Mouse (Mus musculus) limb, embryonic 15.5 days (tissue): ENCODE measurements around the gene Pfkfb2. TPM values are rescaled to one million over a fixed set of nuclear protein-coding genes. Genes with fewer than 3 reads are reported as not detected.

Source experiments
- ATAC-seq: fragments of 200-750 bp; cut with Nextera tagmentation; 2 replicates; pipeline ENCODE4 v1.8.0; 2017; ENCODE audit warnings: low read depth, moderate TSS enrichment; ENCODE audit not compliant: insufficient number of reproducible peaks, low FRiP score, low TSS enrichment
- H3K27ac ChIP-seq: fragments of 300-500 bp; sonication (generic); 2 replicates; pipeline ENCODE4 v1.5.1; 2015; ENCODE audit warnings: moderate library complexity, mild to moderate bottlenecking, inconsistent platforms
- H3K27me3 ChIP-seq: fragments of 300-500 bp; sonication (generic); 2 replicates; pipeline ENCODE4 v1.6.1; 2015; ENCODE audit warnings: inconsistent platforms
- H3K36me3 ChIP-seq: fragments of 300-500 bp; sonication (generic); 2 replicates; pipeline ENCODE4 v1.6.1; 2015; ENCODE audit warnings: inconsistent platforms
- H3K4me1 ChIP-seq: fragments of 300-500 bp; sonication (generic); 2 replicates; pipeline ENCODE4 v1.6.1; 2015; ENCODE audit warnings: inconsistent platforms
- H3K4me2 ChIP-seq: fragments of 300-500 bp; sonication (generic); 2 replicates; pipeline ENCODE4 v1.6.1; 2015; ENCODE audit warnings: mild to moderate bottlenecking, inconsistent platforms
- H3K4me3 ChIP-seq: fragments of 300-500 bp; sonication (generic); 2 replicates; pipeline ENCODE4 v1.5.1; 2015; ENCODE audit warnings: mild to moderate bottlenecking, inconsistent platforms
- H3K9ac ChIP-seq: fragments of 300-500 bp; sonication (generic); 2 replicates; pipeline ENCODE4 v1.6.1; 2015; ENCODE audit warnings: inconsistent platforms
- H3K9me3 ChIP-seq: fragments of 300-500 bp; sonication (generic); 2 replicates; pipeline ENCODE4 v1.6.1; 2016; ENCODE audit warnings: inconsistent platforms
- WGBS: fragments of 180-500 bp; shearing (Covaris S2); methylation state at CpG from one replicate; pipeline ENCODE4 v1.1.7; 2015; 5-methylcytosine and 5-hydroxymethylcytosine counted together
- polyA plus RNA-seq: library from polyadenylated mRNA; unstranded; fragments of >200 nt; fragmentation: Nextera tagmentation; extraction: Ambion mirVana; gene quantifications from 2 replicates; pipeline ENCODE4 v1.2.1, GENCODE M21; 2015

Gene Pfkfb2
- polyA plus RNA-seq, 1 experiment from 2014 or later: 8.9 TPM

DNA sequence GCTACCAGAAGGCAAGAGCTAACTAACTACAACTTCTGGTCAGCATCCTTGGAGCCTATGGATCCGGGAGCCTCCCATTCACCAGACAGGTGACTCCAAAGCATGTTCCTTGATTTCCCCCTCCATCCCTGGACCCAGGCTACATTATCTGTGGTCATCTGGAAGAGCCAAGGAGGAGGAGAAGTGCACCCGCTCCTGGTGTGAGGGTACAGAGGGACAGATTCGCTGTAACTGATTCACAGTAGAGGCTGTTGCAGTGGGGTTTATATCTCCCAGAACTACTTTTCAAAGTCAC, 12.9 kb downstream of the Pfkfb2 start:
- H3K36me3 ChIP-seq: peaks cover 6% of the 10 kb centered on the region; the same call in 1 of the 2 replicates
- no peaks in the 10 kb centered on the region for H3K9me3 ChIP-seq
- H3K27me3 ChIP-seq: no peaks in the 10 kb centered on the region
- peak overlapping the region; percentile 96 for H3K9ac ChIP-seq
- WGBS: 2% methylated on average over 3 of the region's 3 CpGs
- H3K4me2 ChIP-seq: peak overlapping the region; percentile 93
- peaks cover 15% of the 10 kb centered on the region; the same call in 1 of the 2 replicates for H3K4me1 ChIP-seq
- H3K4me3 ChIP-seq: peak overlapping the region; percentile 95
- H3K27ac ChIP-seq: peak overlapping the region; percentile 82
- no peak for ATAC-seq

DNA sequence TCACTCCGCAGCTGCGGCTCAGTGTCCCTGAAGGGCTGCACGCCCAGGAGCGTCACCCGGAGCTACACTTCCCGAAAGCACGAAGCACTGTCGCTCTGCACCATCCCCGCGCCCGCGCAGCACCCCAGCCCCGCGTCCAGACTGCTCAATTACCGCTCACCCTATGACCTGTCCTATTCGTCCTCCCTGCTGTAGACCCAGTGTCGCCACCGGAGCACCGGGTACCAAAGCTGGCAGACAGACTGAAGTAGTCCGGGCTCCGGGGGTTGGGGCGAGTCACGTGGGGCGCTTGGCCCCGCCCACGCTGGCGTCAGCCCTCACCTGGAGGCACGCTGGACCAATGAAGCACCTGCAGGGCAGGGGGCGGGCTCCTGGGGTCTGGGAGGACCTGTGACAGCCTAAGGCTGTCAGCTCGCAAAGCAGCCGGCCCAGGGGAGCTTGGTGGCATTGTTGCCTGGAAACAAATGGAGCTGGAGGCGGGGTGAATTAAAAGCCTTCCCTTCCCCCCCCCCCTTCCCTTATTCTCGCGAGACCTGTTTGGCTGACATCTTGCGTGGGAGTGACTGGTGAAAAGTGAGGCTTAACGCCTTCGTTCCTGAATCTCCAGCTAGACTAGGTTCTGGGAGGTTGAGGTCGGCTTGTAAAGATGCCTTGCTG, 13.4 kb downstream of the Pfkfb2 start, which contains the start of gene Gm29427:
Gene Gm29427 (minus strand): TSS at position 239 of the 657 bp plus-strand sequence.
- WGBS: under 1% methylated on average over 36 of the region's 38 CpGs
- Histone ChIP-seq H3K4me1 (peaks cover 15% of the 10 kb centered on the region; the same call in 1 of the 2 replicates), H3K4me3 (peak within 1 kb of the TSS; percentile 95), H3K9me3 (no peaks in the 10 kb centered on the region), H3K9ac (peak within 1 kb of the TSS; percentile 96), H3K27ac (peak within 1 kb of the TSS; percentile 82), H3K36me3 (peaks cover 6% of the 10 kb centered on the region; the same call in 1 of the 2 replicates), H3K27me3 (no peaks in the 10 kb centered on the region), H3K4me2 (peak within 1 kb of the TSS; percentile 93)
- peak; percentile 82 for ATAC-seq

DNA sequence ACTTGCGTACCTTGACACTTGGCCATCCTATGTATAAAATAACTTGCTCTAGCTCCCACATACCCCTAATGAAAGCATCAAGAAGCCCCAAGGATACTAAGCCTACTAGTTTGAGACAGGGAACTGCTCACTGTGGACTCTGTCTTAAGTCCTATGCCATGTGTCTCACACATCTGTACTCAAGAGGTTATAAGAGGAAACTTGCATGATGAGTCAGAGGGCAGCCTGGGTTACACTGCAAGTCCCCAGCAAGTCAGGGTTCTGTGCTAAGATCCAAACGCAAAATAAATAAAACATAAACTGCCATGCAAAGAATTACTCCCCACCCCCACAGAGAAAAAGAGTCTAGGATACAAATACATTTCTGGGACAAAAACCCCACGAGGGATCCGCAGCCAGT, 15.0 kb downstream of the Pfkfb2 start:
- 83% methylated on average over 4 of the region's 4 CpGs for WGBS
- no peak overlapping the region for H3K27ac ChIP-seq
- no peak overlapping the region for H3K4me2 ChIP-seq
- no peak overlapping the region for H3K9ac ChIP-seq
- ATAC-seq: no peak
- no peaks in the 10 kb centered on the region for H3K9me3 ChIP-seq
- H3K4me3 ChIP-seq: no peak overlapping the region
- H3K27me3 ChIP-seq: no peaks in the 10 kb centered on the region
- H3K4me1 ChIP-seq: peaks cover 15% of the 10 kb centered on the region; the same call in 1 of the 2 replicates
- peaks cover under 1% of the 10 kb centered on the region; the same call in 1 of the 2 replicates for H3K36me3 ChIP-seq

DNA sequence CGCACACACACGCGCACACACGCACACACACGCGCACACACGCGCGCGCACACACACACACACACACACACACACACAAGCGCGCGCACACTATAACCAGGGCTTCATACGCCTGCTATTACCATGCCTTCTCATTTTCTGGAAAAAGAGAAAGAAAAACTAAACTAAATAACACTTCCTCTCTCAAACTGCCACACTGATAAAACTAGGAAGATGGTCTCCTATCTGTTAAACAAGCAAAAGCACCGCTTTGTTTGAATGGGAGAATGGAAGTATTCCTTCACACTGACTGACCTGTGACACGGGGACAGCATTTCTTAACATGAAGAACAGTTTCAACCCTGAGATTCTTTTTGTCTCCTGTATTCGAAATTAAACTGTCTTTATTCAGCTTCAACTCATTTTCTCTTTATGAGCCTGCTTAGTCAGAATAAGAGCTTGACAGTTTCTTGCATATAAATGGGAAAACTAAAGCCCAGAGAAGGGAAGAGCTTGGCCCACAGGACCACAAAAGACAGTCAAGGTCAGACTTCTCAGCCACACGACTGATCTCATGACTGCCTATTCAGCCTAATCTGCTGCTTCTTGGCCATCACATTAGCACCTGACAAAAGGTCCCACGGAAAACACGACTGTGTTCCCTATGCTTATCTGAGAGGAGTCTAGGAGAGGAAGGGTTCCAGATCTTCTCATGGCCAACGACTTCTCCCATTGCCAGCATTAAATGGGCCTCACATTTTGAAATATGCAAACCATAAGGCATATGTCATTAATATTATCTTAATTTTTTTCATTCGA, 18.6 kb downstream of the Pfkfb2 start:
- no peak overlapping the region for H3K4me2 ChIP-seq
- no peak for ATAC-seq
- WGBS: 90% methylated on average over 22 of the region's 22 CpGs
- H3K27me3 ChIP-seq: no peaks in the 10 kb centered on the region
- peaks cover 19% of the 10 kb centered on the region for H3K36me3 ChIP-seq
- peaks cover 4% of the 10 kb centered on the region; the same call in 1 of the 2 replicates for H3K4me1 ChIP-seq
- no peak overlapping the region for H3K4me3 ChIP-seq
- H3K9me3 ChIP-seq: no peaks in the 10 kb centered on the region
- H3K9ac ChIP-seq: no peak overlapping the region
- no peak overlapping the region for H3K27ac ChIP-seq

DNA sequence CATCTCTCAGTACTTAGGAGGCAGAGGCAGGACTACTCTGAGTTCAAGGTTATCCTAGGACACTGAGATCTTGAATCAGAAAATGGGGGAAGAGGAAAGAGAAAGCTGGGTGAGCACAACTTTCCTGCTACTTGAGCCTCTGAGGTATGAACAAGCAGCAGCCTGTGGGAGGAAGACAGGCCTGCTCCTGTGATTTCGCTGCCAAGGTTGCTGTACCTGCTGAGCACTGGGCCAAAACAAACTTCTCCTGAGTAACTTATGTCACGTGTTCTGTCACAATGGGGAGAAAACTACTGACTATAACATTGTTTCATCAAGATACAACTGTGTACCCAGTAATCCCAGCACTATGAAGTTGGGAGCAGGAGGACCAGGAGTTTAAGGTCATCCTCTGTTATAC, 25.4 kb downstream of the Pfkfb2 start:
- Histone ChIP-seq H3K27ac (no peak overlapping the region), H3K36me3 (peaks cover 69% of the 10 kb centered on the region), H3K9me3 (no peaks in the 10 kb centered on the region), H3K4me2 (no peak overlapping the region), H3K9ac (no peak overlapping the region), H3K4me1 (no peaks in the 10 kb centered on the region), H3K4me3 (no peak overlapping the region), H3K27me3 (no peaks in the 10 kb centered on the region)
- no peak for ATAC-seq
- WGBS: 67% methylated on average over 2 of the region's 2 CpGs

DNA sequence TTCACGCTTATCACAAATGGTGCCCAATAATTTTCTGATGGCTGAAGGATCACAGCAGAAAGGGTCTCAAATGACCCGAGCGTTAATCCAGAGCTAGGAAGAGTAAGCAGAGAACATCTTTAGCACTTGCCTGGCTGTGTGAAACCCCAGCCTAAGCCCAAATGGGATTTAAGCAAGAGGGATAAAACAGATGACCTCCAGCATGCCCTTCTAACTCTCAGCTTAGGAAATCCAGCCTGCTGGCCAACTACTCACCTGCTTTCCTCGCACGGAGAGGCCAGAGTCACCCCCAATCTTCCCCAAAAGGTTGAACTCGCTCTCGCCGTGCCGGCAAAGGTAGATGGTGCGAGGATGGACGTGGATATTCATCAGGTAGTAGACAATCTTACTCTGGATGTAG, 27.1 kb downstream of the Pfkfb2 start:
- peaks cover 75% of the 10 kb centered on the region for H3K36me3 ChIP-seq
- H3K27ac ChIP-seq: no peak overlapping the region
- no peak overlapping the region for H3K4me3 ChIP-seq
- H3K9ac ChIP-seq: no peak overlapping the region
- H3K4me2 ChIP-seq: no peak overlapping the region
- no peaks in the 10 kb centered on the region for H3K9me3 ChIP-seq
- ATAC-seq: no peak
- H3K4me1 ChIP-seq: no peaks in the 10 kb centered on the region
- WGBS: 92% methylated on average over 11 of the region's 11 CpGs
- no peaks in the 10 kb centered on the region for H3K27me3 ChIP-seq

DNA sequence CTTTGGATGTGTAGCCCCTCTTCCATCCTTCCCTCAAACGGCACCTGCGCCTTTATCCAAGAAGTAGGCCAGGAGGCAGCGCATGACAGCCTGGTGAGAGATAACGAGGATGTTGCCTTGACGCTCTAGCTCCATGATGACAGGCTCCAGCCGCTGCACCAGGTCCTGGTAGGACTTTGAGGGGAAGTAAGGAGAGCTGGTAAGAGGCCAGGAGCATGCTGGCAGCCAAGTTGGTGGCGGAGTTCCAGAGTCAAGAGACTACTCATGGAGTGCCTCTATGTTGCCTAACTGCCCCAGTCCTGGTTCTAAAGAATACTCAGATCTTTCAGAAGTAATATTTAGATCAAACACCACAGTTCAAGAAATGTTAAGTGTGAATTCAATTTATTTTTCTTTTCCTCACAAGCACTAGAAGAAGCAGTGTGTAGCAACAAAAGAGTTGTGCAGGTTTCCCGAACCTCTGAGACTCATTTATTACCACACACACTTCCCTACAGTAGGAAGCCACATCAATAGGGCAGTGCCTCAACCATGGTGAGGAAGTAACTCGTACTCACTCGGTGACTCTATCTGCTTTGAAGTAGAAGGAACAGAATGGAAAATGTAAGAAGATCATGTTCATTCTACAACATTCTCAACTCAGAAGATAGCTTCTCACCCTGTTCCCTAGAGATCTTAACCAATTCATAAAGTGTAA, 29.0 kb downstream of the Pfkfb2 start:
- WGBS: 92% methylated on average over 10 of the region's 10 CpGs
- H3K4me2 ChIP-seq: no peak overlapping the region
- H3K27ac ChIP-seq: no peak overlapping the region
- H3K27me3 ChIP-seq: no peaks in the 10 kb centered on the region
- no peaks in the 10 kb centered on the region for H3K9me3 ChIP-seq
- H3K36me3 ChIP-seq: peaks cover 70% of the 10 kb centered on the region
- H3K4me1 ChIP-seq: no peaks in the 10 kb centered on the region
- no peak overlapping the region for H3K4me3 ChIP-seq
- no peak for ATAC-seq
- H3K9ac ChIP-seq: no peak overlapping the region

DNA sequence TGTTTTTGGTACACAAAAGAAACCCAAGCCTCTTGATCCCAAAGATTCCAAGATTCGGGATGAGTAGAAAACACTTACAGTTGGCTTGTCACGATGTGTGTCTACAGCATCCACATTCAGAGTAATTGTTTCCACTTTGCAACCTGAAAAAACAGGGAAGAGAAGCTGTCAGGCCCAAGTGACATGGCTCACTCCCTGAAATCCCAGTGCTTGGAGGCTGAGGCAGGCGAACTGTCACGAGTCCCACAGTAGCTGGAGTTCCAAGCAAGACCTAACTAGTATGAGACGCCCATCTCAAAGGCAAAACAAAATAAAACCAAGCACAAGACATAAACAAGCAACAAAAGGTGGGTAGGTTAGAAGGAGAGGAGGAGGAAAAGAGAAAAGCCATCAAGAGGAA, 30.5 kb downstream of the Pfkfb2 start:
- H3K4me2 ChIP-seq: no peak overlapping the region
- no peaks in the 10 kb centered on the region for H3K9me3 ChIP-seq
- no peaks in the 10 kb centered on the region for H3K27me3 ChIP-seq
- no peak for ATAC-seq
- no peak overlapping the region for H3K27ac ChIP-seq
- H3K4me3 ChIP-seq: no peak overlapping the region
- 84% methylated on average over 5 of the region's 5 CpGs for WGBS
- no peak overlapping the region for H3K9ac ChIP-seq
- H3K4me1 ChIP-seq: no peaks in the 10 kb centered on the region
- H3K36me3 ChIP-seq: peaks cover 63% of the 10 kb centered on the region

DNA sequence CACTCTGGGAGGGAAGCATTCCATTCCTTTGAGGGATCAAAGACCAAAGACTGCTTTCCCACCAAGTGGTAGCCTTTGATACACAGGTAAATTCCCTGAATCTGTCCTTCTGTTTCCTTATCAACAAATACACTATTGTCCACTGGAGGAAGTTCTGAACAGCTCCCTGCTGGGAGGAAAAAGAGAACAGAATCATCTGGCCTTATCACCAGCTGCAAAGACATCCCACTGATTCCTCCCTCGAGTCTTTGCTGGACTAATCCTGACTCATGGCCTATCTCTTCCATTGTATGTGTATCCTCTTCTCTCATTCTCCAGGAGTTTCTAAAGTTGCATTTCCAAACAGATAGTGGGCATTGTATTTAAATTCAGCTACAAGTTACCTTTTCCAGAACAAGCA, 45.1 kb downstream of the Pfkfb2 start:
- Histone ChIP-seq H3K4me2 (no peak overlapping the region), H3K9me3 (no peaks in the 10 kb centered on the region), H3K27me3 (no peaks in the 10 kb centered on the region), H3K36me3 (peaks cover 4% of the 10 kb centered on the region; the same call in 1 of the 2 replicates), H3K4me3 (no peak overlapping the region), H3K4me1 (no peaks in the 10 kb centered on the region), H3K9ac (no peak overlapping the region), H3K27ac (no peak overlapping the region)
- 74% methylated on average over 1 of the region's 1 CpGs for WGBS
- no peak for ATAC-seq

DNA sequence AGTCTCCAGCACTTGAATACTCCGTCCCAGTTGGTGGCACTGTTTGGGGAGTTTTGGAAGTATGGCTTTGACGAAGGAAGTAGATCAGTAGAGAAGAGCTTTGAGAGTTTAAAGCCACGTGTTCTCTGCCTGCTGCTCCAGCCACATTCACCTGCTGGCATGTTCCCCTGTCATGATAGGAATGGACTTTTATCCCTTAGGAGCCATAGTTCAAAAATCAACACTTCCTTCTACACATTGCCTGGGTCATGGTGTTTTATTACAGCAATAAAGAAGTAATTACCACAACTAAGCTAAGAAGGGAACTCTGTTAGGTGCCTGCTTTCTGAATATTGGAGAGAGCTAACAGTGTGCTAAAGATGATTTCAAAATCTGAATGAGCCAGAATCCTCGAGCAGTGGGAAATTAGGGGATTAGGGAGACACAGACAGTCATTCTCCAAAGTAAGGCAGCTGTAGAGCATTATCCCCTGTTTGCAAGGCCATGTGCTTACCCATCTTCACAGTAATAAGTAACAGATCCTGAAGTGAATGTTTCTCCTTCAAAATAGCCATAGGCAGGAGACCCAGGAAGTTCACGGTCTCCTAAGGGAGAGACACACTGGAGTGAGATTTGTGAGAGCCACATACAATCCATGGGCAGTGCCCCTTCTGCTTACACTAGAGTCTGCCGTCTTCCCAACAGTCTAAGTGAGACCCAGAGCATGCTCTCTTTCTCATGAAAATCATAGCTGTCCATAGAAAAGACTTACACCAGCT, 47.2 kb downstream of the Pfkfb2 start:
- 44% methylated on average over 6 of the region's 6 CpGs for WGBS
- Histone ChIP-seq H3K27ac (no peak overlapping the region), H3K4me3 (no peak overlapping the region), H3K9ac (no peak overlapping the region), H3K36me3 (no peaks in the 10 kb centered on the region), H3K9me3 (no peaks in the 10 kb centered on the region), H3K27me3 (no peaks in the 10 kb centered on the region), H3K4me1 (no peaks in the 10 kb centered on the region), H3K4me2 (no peak overlapping the region)
- ATAC-seq: no peak

DNA sequence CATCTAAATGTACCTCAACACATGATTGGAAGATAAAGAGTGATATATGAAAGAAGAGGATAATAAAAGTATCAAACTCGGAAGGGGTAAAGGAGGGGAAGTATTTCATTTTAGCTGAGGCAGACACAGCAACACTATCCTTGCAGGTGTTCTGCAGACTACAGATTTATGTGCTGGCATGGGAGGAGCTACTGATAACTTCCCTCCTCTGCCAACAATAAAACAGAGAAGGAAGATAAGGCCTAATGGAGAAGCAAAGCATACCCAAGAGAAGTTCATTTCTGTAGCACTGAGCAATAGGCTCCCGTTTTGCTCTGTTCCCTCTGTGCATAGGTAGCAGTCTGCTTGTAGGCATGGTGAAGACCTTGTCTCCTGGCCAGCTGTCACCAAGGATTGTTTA, 48.0 kb downstream of the Pfkfb2 start:
- 64% methylated on average over 2 of the region's 2 CpGs for WGBS
- H3K4me1 ChIP-seq: no peaks in the 10 kb centered on the region
- no peak overlapping the region for H3K4me3 ChIP-seq
- H3K27ac ChIP-seq: no peak overlapping the region
- H3K36me3 ChIP-seq: no peaks in the 10 kb centered on the region
- no peaks in the 10 kb centered on the region for H3K27me3 ChIP-seq
- no peak overlapping the region for H3K9ac ChIP-seq
- H3K4me2 ChIP-seq: no peak overlapping the region
- ATAC-seq: no peak
- H3K9me3 ChIP-seq: no peaks in the 10 kb centered on the region
